Mouse (Mus musculus): ENCODE data around the gene Gnat2.

- TF ChIP-seq CTCF (conservative IDR thresholded peaks at IDR 0.05; ENCODE audit: low read length) (no peak), NANOG (IDR thresholded peaks at IDR 0.05; ENCODE audit: borderline replicate concordance, low read length) (no peak), POU5F1 (IDR thresholded peaks at IDR 0.05; ENCODE audit: borderline replicate concordance, low read length) (no peak)
Measured at GRCm38 (mm10) chr3:108094146-108094545, 1.6 kb downstream of the Gnat2 start.

Data from E14TG2a.4 (cell line).